Mouse (Mus musculus) bone marrow macrophage, adult 2 months (primary cell): ENCODE measurements around the gene 1110032F04Rik.
"Not testable (repeated sequence)": the region's sequence is repeated elsewhere in the genome, so short reads cannot be mapped to it uniquely, and the experiment has no call there.

ENCODE experiments used
- CTCF ChIP-seq: IDR thresholded peaks from 2 replicates; pipeline ENCODE4 v1.5.1; 2012; ENCODE audit warnings: low read depth, mild to moderate bottlenecking, low read length, moderate library complexity
- POLR2A ChIP-seq: IDR thresholded peaks from 2 replicates; pipeline ENCODE4 v1.6.1; 2012; ENCODE audit warnings: mild to moderate bottlenecking, low read depth, low read length, borderline replicate concordance

GRCm38 (mm10) chr3:68902636-68903035 lies 33.2 kb downstream of the 1110032F04Rik start:
- not testable (repeated sequence) for TF ChIP-seq CTCF, POLR2A
